In genomic region chr11:97434704-97435454, GRCm38 (mm10) we compare ENCODE assay signal across 8 mouse cellular contexts. TPM values are rescaled to one million over a fixed set of nuclear protein-coding genes. Genes with fewer than 3 reads are reported as not detected.
DNase-seq lines count a peak whose midpoint lies in the region; ATAC-seq and TF ChIP-seq lines count a peak whose summit lies in the region.

No protein-coding gene starts in this region.

- H3K9ac ChIP-seq in heart, adult 2 months (ENCODE audit: low read depth, low read length) = peak overlapping the region; percentile 24
- H3K9ac ChIP-seq in lung, embryonic 16.5 days (ENCODE audit: low read length) = peak overlapping the region; percentile 66

- WGBS in heart, adult 2 months = 13% methylated on average over 15 of the region's 15 CpGs
- 5% methylated on average over 15 of the region's 15 CpGs for WGBS in kidney, adult 2 months
- WGBS in lung, embryonic 16.5 days = under 1% methylated on average over 15 of the region's 15 CpGs
- WGBS in olfactory bulb, adult 2 months = 9% methylated on average over 15 of the region's 15 CpGs

- no peaks in the 10 kb centered on the region for H3K9me3 ChIP-seq in lung, embryonic 16.5 days (ENCODE audit: control insufficient read depth, low read length)

- H3K27ac ChIP-seq in heart, adult 2 months = peak overlapping the region; percentile 93
- peak overlapping the region; percentile 89 for H3K27ac ChIP-seq in kidney, adult 2 months (ENCODE audit: insufficient read depth, low read depth, low read length)
- H3K27ac ChIP-seq in lung, embryonic 16.5 days (ENCODE audit: low read length) = peak overlapping the region; percentile 97
- H3K27ac ChIP-seq in olfactory bulb, adult 2 months (ENCODE audit: insufficient read depth, low read depth, low read length) = peak overlapping the region; percentile 64

- 0 out of 2 replicates have a peak, but pooled peaks cover 2% of the 10 kb centered on the region for H3K36me3 ChIP-seq in heart, adult 2 months (ENCODE audit: control insufficient read depth, insufficient read depth, low read length)
- H3K36me3 ChIP-seq in kidney, adult 2 months (ENCODE audit: control insufficient read depth, insufficient read depth, low read length) = no peaks in the 10 kb centered on the region
- no peaks in the 10 kb centered on the region for H3K36me3 ChIP-seq in lung, embryonic 16.5 days (ENCODE audit: control insufficient read depth, insufficient read depth, low read length)

- peak; percentile 85 for DNase-seq in B cell, adult 2 months
- peak; percentile 88 for DNase-seq in embryo, embryonic 9.5 days (ENCODE audit: extremely low spot score)
- peak; percentile 86 to 91 for DNase-seq in heart, adult 2 months
- peak; percentile 94 for DNase-seq in kidney, adult 2 months
- DNase-seq in urinary bladder, postnatal 10 days (ENCODE audit: low spot score) = peak; percentile 39

- peak; percentile 66 for TF ChIP-seq POLR2A in heart, adult 2 months (IDR thresholded peaks at IDR 0.05; ENCODE audit: insufficient read depth, low read depth, low read length)
- TF ChIP-seq POLR2A in kidney, adult 2 months (IDR thresholded peaks at IDR 0.05; ENCODE audit: low read depth, low read length) = no peak
- TF ChIP-seq POLR2A in olfactory bulb, adult 2 months (IDR thresholded peaks at IDR 0.05; ENCODE audit: insufficient read depth, low read depth, low read length) = no peak

- peak overlapping the region; percentile 71 for H3K4me2 ChIP-seq in lung, embryonic 16.5 days (ENCODE audit: low read depth, low read length)

- H3K4me3 ChIP-seq in heart, adult 2 months = peak overlapping the region; percentile 42
- H3K4me3 ChIP-seq in kidney, adult 2 months (ENCODE audit: insufficient read depth, low read depth, low read length) = peak overlapping the region; percentile 61
- peak overlapping the region; percentile 53 for H3K4me3 ChIP-seq in lung, embryonic 16.5 days (ENCODE audit: low read length)
- H3K4me3 ChIP-seq in olfactory bulb, adult 2 months (ENCODE audit: insufficient read depth, low read depth, low read length) = peak overlapping the region; percentile 42

- H3K27me3 ChIP-seq in heart, adult 2 months (ENCODE audit: control insufficient read depth, insufficient read depth, low read length) = no peaks in the 10 kb centered on the region
- H3K27me3 ChIP-seq in kidney, adult 2 months (replicated peaks; ENCODE audit: control insufficient read depth, insufficient read depth, low read length) = no peaks in the 10 kb centered on the region
- no peaks in the 10 kb centered on the region for H3K27me3 ChIP-seq in lung, embryonic 16.5 days (ENCODE audit: control insufficient read depth, insufficient read depth, low read depth, low read length)

- TF ChIP-seq EP300 in heart, adult 2 months (IDR thresholded peaks at IDR 0.05; ENCODE audit: insufficient read depth, low read depth, low read length) = peak; percentile 23; the same call in 1 of the 2 replicates

- no peaks in the 10 kb centered on the region for H3K79me2 ChIP-seq in heart, adult 2 months (replicated peaks; ENCODE audit: control insufficient read depth, insufficient read depth, low read length)

- H3K4me1 ChIP-seq in heart, adult 2 months (ENCODE audit: control insufficient read depth, insufficient read depth, low read length) = peaks cover 31% of the 10 kb centered on the region
- peaks cover 22% of the 10 kb centered on the region for H3K4me1 ChIP-seq in kidney, adult 2 months (ENCODE audit: control insufficient read depth, insufficient read depth, low read length)
- peaks cover 54% of the 10 kb centered on the region for H3K4me1 ChIP-seq in lung, embryonic 16.5 days (replicated peaks; ENCODE audit: control insufficient read depth, insufficient read depth, low read length)
- peaks cover 29% of the 10 kb centered on the region for H3K4me1 ChIP-seq in olfactory bulb, adult 2 months (ENCODE audit: control insufficient read depth, insufficient read depth, low read length)

- intact Hi-C loops in heart, adult 2 months (cut with DNase I) = loop anchor here (2.0 kb wide), 1 partner anchor 16 kb away; no protein-coding TSS in a partner anchor

- peak; percentile 52 for ATAC-seq in activated CD4-positive, CD25-positive, alpha-beta regulatory T cell, adult 4 months
- peak; percentile 81 for ATAC-seq in lung, embryonic 16.5 days (ENCODE audit: low read depth)

- peak; percentile 57 for TF ChIP-seq CTCF in heart, adult 2 months (IDR thresholded peaks at IDR 0.05)
- peak; percentile 36; the same call in 1 of the 2 replicates for TF ChIP-seq CTCF in kidney, adult 2 months (conservative IDR thresholded peaks at IDR 0.05; ENCODE audit: insufficient read depth, insufficient read length, low read depth, low read length)
- TF ChIP-seq CTCF in olfactory bulb, adult 2 months (IDR thresholded peaks at IDR 0.05; ENCODE audit: insufficient read depth, low read depth, low read length) = peak; percentile 46; the same call in 1 of the 2 replicates

RNA-seq across cellular contexts. Expression of gene Arhgap23, which starts 19.5 kb away (rescaled TPM):
- not detected for polyA plus RNA-seq in activated CD4-positive, CD25-positive, alpha-beta regulatory T cell, adult 4 months (2017; shearing (Covaris generic))
- total RNA-seq in heart, adult 2 months (2021) = 10 to 100 TPM; 12.8 to 13.7 TPM
- polyA plus RNA-seq in heart, adult 2 months (2012; rRNA removed) = 18.4 and 19.2 TPM in 2 replicates
- 14.9 and 17.1 TPM in 2 replicates for polyA plus RNA-seq in kidney, adult 2 months (2012; rRNA removed)
- 5.2 and 5.4 TPM in 2 replicates for polyA plus RNA-seq in lung, embryonic 16.5 days (2015; fragmentation: Nextera tagmentation; extraction: Ambion mirVana)
- polyA plus RNA-seq in olfactory bulb, adult 2 months (2012; ENCODE audit: insufficient read depth, insufficient read length, low replicate concordance, missing spikeins) = not detected in 2 replicates

Comparison
In these comparisons a context has a peak if more than half of its experiments do, and no peak if none do; other contexts are left out.
1. Peak in every context shown above with its lines: DNase-seq, ATAC-seq, H3K4me3 ChIP-seq and H3K27ac ChIP-seq.
2. DNase-seq: peak in every context shown above with its lines; median percentile 94 in kidney, adult 2 months; 88 in heart, adult 2 months; 88 in embryo, embryonic 9.5 days; 85 in B cell, adult 2 months; 39 in urinary bladder, postnatal 10 days.